Mouse (Mus musculus): Measurements from ENCODE around the gene Slc9a3r1.

The Slc9a3r1 gene

DNA sequence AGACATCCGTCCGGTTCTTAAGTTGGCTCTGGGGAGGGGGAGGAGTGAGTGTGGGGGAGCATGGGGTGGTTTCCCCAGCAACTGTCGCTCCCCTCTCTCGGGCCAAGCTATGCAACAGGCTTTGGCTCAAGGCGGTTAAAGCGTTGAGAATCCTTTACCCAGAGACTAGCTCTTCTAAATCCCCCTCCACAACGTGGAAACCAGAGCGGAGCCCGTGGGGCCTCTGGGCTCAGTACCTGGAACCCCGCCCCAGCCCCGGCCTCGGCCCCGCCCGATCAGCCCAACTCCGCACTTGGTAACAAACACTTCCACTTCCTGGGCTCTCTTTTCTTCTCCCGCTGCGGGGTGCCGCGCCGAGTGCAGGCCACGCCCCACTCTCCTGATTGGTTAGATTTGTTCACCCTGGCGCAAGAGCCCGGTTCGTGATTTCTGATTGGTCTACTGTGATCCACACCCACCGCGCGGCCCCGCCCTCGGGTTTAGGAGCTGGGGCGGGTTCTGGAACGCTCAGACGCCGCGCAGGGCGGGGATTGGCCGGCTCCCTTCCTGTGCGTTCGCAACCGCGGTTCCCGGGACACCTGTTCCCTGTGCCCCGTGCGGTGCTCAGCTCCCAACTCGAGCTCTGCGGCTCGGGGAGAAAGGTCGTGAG, at the start of gene Slc9a3r1:
Gene Slc9a3r1 (plus strand): TSS at position 510 of the 649 bp plus-strand sequence.
- DNase-seq (ENCODE audit: low spot score in 2 of 2): peak; percentile 96 to 98

DNA sequence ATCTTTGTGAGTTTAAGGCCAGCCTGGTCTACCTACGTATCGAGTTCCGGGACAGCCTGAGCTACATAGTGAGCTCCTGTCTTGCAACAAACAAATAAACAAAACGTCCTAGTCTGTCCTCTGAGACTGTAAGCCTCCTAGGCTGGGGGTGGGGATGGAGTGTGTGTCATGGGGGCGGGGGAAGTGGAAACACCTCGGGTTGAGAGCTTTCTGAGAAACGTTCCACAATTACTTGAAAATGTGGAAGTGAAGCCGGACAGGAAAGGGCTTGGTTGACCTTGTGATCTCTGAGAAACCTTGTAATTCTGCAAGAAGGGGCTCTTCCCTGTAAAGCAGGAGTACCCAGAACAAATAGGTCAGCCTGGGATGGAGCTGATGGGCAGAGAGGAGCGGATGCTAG, 43.7 kb upstream of the Slc9a3r1 start:
- no peak for DNase-seq (ENCODE audit: low spot score in 2 of 2)

DNA sequence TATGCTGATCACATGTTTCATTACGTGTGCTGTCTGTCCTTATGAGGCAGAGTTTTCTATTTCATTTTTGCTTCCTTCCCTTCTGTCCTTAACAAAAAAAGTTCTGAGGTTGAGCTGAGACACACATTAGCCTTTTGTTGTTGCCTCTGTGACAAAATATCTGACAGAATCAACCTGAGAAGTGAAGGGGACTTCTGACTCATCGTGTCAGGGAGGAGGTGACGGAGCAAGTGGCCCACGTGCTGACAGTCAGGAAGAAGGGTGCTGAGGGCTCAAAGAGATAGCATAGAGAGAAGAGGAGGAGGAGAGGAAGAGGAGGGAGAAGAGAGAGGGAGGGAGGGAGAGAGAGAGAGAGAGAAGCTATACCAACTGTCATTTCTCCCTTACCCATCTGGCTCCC, 34.7 kb upstream of the Slc9a3r1 start:
- DNase-seq (ENCODE audit: low spot score in 2 of 2): no peak

DNA sequence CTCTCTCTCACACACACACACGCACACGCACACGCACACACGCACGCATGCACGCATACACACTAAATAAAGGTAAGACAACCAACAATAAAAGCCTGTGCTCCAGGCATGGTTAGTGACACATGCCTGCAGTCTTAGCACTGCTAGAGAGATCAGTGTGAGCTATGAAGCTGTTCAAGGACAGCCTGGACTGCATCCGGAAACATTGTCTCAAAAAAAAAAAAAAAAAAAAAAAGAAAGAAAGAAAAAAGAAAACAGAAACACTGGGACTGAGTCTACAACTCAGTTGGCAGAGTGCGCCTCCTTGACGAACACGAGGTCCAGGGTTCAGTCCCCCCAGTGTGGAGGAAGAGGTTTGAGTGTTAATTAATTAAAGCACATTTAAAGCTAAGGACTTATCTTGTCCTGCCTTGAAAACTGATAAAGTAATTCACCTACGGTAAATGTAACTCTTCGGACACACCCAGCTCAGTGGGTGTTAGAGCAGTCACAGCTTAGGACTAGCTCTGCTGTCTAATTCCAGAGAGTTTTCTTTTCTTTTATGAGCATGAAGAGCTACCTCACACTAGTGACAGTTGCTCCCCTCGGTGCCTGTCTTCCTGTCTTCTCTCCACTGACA, 33.5 kb upstream of the Slc9a3r1 start:
- no peak for DNase-seq (ENCODE audit: low spot score in 2 of 2)

DNA sequence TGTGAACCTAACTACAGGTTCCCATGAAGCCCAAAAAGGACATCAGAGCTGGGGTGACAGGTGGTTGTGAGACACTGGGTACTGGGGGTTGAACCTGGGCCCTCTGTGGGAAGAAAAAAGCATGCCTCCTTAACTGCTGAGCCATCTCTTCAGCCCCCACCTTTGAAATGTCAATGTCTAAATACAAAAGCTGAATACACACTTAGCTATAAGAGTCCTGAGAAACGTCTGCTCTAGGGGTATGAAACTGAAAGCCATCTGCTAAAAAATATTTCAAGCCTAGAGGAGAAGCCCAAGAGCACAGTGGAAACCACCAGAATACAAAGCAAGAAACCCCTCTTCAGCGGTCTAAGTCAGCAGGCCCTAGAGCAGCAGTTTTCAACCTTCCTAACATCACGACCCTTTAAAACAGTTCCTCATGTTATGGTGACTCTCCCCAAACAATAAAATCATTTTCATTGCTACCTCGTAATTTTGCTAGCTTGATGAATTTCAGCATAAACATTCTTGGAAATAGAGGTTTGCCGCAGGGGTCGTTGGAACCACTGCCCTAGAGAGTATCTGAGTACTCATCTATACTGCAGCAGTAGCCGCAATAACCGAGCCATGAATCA, 31.3 kb upstream of the Slc9a3r1 start:
- DNase-seq (ENCODE audit: low spot score in 2 of 2): no peak

DNA sequence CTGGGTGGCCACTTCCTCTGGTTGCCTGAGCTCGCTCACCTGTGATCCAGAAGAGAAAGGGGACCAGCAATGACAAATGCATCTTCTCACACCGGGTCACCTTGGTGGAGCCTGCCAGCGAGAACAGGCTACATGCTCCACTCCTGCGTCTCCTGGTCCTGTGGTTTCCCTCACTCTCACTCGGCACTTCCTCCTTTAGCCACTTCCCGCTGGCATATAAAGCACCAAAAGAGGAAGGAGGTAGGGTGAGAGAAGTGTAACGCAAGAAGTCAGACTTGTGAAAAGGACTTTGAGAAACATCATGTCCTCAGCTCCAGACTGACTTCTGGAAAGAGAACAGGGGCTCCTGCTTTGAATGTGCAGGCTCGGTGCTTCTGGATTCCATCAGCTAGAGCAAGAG, 29.3 kb upstream of the Slc9a3r1 start, which contains the start of gene Cd300lf:
Gene Cd300lf (minus strand): TSS at position 193 of the 400 bp plus-strand sequence.
- no peak for DNase-seq (ENCODE audit: low spot score in 2 of 2)

DNA sequence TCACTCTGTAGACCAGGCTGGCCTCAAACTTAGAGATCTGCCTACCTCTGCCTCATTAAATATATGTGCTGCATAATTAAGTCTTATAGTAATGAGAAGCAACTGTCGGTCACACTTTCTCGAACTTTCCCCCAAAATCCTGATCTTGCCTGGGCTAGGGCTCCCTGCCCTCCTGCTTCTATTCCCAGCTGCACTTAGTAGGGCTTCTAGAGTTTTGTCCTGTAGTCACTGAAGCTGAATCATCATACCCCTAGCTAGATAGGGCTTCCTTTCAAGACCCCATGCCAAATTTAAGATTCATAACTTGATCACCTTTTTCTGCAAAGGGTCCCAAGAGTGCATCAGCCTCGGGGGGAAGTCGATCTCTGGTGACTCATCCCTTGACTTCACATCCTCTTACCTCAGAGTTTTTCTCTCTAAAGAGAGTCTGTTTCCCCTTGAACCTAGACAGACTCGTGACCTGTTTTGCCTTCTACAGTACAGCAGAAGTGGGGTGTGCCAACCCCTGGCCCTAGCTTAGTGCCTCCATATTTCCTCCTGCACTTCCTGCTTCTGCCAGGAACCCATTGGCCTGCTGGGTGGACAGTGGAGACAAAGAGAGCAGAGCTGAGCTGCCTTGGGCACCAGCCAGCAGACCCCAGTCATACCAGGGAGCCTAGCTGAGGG, 24.4 kb upstream of the Slc9a3r1 start:
- DNase-seq (ENCODE audit: low spot score in 2 of 2): no peak

DNA sequence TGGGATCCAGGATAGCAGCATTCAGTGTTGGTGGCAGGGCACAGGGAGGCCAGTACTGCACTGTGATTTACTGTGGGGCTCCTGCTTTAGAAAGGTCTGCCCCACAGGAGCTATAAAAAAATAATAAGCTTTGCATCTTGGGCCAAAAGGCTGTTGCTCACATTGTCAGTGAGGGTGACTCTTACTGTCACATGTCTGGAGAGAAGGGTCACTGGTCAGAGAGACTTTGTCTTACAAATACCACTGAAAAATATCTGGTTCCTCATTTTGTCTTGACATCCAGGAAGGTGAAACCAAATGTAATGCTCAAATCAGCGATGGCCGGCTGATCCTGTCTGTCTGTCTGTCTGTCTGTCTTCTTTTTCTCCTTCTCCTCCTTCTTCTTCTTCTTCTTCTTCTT, 21.2 kb upstream of the Slc9a3r1 start:
- no peak for DNase-seq (ENCODE audit: low spot score in 2 of 2)

DNA sequence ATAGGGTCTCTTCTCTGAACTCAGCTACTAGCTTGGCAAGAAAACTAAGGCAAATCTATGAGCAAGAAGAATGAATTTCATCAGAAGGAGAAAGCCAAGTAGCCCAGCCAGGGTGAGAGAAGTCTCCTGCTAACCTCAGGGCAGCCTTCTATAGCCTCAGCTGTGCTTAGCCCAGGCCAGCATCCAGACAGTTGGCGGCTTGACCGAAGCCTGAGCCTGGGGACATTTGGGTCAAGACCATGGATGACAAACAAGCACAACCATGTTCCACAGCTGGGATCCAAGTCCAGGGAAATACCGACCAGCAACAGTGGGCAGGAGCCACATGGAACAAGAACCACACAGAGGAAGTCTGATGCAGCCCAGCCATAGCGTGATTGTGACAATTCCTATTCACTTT, 15.3 kb upstream of the Slc9a3r1 start:
- DNase-seq (ENCODE audit: low spot score in 2 of 2): no peak

DNA sequence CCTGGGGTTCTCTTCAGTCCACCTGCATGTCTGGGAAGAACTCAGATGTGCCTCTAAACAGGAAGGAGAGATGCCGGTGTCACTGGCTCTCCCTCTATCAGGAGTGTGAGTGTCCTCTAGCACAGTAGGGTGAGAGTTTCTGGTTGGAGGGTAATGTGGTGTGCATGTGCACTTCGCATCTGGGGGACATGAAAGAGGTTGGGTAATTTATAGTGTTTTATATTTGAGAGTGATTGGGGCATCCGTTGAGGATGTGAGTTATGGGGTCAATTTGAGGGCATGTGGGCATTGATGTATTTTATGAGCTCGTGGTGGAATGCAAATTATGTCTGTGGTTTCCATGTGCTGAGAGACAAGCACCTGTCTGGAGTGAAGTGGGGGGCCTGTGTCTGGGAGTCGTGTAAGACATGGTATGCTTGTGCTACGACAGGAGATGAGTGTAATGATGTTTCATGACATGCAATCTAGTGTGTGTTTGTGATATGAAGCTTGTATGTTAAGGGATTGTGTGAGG, 12.3 kb upstream of the Slc9a3r1 start:
- no peak for DNase-seq (ENCODE audit: low spot score in 2 of 2)

DNA sequence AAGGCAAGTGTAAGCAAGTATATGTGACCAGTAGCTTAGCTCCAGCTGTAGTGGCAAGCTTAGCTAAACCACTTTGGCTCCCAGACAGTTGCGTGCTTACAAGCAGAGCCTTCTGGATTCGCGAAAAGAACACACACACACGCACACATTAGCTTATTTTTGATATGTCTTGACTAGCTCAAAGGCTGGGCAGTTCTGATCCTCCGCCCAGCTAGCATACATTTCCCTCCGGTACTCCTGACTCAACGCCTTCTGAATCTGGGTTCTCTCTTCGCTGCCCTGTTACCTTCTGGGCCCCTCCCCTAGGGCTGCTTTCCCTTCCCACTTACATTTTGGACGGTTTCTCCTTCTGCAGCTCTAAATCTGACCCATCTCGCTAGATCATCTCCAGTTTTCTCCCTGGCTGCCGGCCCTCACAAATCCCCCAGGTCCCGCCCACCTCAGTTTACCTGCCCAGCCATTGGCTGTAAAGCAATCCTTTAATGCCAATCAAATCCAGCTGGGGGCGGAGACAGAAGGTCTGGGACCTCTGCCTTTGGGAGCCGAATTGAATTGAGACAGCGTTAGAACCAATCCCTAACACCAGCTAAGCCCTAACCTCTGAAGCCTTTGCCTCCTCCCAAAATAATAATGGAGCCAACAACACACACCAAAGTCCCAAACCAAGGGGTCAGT, 11.2 kb upstream of the Slc9a3r1 start:
- peak in 1 of 2 experiments; percentile 70 for DNase-seq (ENCODE audit: low spot score in 2 of 2)

DNA sequence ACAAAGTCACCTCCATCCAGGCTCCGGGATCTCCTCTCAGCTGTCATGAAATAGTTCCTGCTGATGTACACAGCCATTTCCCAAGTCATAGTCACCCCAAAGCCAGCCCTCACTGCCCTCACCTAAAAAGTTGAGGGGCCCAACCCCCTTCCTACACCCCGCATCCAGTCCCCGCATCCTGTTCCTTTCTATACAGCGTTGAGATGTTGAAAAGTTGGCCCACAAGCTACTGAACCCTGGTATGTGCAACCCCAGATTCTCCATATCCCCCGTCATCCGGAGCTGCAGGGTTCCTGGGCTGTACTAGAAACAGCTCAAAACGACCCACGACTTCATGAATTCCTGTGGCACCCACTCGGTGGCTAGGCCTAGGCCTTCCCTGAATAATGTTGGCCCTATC, 10.1 kb upstream of the Slc9a3r1 start:
- no peak for DNase-seq (ENCODE audit: low spot score in 2 of 2)

DNA sequence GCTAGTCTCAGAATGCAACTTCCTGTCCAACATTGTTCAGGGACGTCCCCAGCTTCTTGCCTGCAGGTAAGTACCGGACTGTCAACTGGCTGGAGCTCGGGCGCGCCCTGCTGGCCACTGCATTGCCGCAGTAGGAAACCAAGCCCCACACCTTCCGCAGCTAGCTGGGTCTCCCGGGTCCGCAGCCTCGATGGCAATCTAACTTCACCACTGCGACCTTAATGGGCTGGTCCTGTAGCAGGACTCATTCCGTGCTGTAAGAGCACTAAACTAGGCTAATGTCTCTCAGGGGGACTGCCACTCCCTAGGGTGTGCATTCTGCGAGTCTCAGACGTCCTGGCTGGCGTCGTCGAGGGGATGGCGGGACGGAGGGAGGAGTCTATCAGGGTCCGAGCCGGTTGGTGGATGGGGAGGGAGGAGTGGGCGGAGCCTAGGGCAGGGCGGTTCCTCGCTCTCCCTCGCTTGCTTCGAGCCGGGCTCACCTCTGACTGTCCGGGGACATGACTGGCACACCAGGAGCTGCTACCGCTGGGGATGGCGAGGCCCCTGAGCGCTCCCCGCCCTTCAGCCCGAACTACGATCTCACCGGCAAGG, 9.3 kb upstream of the Slc9a3r1 start:
- DNase-seq (ENCODE audit: low spot score in 2 of 2): peak; percentile 57 to 79

DNA sequence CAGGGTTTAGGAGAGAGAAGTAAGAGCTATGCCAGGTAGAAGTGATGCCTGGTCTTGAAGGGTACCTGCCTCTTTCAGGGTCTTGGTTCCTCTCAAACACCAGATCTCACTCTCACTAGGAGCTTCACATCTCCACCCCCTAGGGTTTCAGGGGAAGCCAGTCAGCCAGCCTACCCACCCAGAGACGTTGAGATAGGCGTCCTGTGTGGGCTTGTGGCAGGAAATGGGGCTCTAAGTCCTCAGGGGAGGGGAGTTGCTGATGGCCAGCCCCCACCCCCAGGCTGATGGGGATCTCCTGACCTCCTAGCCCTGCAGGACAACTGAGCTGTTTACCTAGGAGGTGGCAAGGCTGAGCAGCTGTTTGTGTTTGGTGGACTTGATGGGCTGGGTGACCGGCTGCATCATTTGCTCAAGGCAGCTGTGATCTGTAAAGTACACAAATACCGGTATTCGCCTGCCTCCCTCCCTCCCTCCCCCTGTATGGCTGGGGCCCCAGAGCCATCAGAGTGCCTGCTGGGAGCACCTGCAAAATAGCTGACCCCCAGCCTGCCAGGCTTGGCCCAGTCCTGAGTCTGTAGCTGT, 8.0 kb upstream of the Slc9a3r1 start:
- DNase-seq (ENCODE audit: low spot score in 2 of 2): no peak

DNA sequence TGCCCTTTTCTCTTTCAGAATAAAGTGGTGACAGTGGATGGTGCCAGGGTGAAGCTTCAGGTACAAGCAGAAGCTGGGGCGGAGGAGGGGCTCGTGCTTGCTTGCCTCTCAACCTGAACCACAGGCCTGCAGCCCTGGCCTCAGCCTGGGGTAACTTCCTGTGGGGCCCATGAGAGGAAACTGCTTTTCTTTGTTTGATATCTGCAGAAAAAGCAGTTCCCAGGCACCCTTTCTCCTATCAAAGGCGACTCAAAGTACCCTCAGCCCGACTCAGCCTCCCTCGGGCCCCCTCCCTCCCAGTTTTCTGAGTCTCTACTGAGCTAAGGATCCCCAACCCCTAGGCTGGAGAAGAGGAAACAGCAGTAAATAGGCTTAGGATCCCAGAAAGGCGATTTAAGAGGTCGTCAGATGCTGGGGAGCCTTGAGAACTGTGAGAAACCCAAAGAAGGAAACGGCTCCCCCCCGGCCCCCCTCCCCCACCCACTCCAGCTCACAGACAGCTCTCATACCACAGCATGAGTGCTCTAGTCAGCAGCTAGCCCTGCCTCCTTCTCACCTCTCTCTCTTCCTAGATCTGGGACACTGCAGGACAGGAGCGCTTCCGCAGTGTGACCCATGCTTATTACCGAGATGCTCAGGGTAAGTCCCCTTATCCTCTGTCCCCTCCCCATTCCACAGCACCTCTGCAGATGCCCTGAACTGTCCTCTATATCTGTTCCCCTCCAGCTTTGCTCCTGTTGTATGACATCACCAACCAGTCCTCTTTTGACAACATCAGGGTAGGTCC, 5.0 kb upstream of the Slc9a3r1 start:
- no peak for DNase-seq (ENCODE audit: low spot score in 2 of 2)

DNA sequence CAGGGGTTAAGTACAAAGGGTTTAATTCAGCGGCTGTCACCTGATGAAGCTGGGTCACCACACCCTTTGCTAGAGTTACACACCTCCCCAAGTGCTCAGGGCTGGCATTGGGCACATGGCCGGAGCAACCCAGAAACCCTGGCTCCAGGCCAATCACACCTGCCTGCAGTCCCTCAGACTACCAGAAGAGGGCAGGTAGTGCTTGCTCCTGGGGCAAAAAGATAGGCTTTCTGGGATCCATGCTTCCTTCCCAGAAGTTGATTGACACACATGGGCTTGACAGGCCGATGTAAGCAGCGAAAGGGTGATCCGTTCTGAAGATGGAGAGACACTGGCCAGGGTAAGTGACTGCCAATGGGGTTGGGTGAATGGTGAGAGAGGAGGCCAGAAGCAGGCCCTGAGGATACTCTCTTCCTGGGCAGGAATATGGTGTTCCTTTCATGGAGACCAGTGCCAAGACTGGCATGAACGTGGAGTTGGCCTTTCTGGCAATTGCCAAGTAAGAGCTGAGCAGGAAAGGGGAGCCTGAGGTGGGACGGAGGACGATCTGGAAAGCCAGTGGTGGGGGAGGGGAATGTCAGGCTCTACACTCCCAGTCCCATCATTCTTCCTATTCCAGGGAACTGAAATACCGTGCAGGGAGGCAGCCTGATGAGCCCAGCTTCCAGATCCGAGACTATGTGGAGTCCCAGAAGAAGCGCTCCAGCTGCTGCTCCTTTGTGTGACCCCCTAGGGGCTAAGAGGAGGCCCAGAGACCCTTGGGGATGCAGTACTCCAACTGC, 2.9 kb upstream of the Slc9a3r1 start:
- DNase-seq (ENCODE audit: low spot score in 2 of 2): peak; percentile 67 to 83

DNA sequence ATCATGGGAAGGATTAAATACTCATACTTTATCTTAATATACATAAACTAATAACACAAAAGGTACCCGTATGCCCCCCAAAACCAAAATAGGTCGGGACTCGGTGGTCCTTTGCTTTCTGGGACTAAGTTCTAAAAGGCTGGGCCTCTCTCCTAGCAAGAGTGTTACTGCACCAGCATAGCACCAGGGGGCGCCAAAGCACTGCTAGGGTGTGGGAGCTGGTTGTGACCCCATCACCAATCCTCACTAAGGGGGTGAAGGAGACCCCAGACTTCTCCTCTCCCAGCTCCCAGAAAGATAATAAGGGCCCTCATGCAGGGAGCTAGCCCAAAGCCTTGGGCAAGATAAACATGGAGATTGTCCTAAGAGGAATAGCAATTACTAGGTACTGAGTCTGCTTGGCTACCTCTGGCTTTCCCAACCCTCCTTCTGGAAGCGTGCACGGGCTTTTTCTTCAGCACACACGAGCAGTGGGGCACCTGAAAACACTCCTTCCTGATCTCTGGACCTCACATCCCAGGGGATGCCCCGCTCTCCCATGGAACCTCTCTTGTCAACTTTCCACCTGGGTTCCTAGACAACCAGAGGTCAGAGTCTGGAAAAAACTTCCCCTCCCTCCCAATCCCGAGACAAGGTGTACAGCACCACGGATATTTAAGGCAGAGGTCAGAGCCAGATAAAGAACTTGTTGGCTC, 2.1 kb upstream of the Slc9a3r1 start:
- DNase-seq (ENCODE audit: low spot score in 2 of 2): peak; percentile 61 to 83

DNA sequence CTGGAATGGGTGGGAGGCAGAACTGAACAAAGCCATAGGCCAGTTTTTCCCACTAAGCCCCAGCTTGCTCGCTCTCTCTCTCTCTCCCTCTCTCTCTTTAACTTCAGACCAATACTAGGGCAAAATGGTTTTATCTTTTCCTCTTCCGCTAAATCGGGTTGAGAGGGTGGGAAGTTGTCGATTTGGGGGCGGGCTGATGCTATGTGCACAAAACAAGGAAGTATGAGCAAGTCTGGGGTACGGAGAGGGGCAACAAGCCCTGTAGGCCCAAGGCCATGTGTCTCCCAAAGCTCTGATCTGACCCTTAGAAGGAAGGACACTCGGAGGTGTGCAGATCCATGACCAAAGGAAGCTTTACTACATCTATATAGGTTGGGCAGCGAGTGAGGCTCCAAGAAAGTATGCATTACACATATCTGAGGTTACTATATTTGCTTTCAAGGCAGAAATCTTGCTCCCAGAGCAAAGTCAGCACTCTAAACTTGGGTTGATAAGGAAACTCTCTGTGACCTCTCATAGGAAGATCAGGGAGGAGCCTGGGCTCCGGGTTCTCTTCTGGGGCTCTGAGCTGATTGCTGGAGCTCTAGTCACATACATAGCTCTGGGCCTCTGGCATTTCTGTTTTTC, 1.4 kb upstream of the Slc9a3r1 start:
- no peak for DNase-seq (ENCODE audit: low spot score in 2 of 2)

Measured in urinary bladder, postnatal 4 days (tissue).